Mouse (Mus musculus): Measurements from ENCODE around the gene Tekt3. TPM values are rescaled to one million over a fixed set of nuclear protein-coding genes. Genes with fewer than 3 reads are reported as not detected.

Gene Tekt3
- total RNA-seq, 1 experiment from 2014 or later, result not detected

- no peak for ATAC-seq (ENCODE audit: extremely low read depth, insufficient number of reproducible peaks, low FRiP score, poor library complexity, severe bottlenecking)
Measured at GRCm38 (mm10) chr11:63116652-63117051, 55.2 kb downstream of the Tekt3 start.

- ATAC-seq (ENCODE audit: extremely low read depth, insufficient number of reproducible peaks, low FRiP score, poor library complexity, severe bottlenecking), result no peak
Measured at GRCm38 (mm10) chr11:63117266-63117665, 55.8 kb downstream of the Tekt3 start.

GRCm38 (mm10) chr11:63119791-63120190 is 58.3 kb downstream of the Tekt3 start:
- no peak for ATAC-seq (ENCODE audit: extremely low read depth, insufficient number of reproducible peaks, low FRiP score, poor library complexity, severe bottlenecking)

GRCm38 (mm10) chr11:63122249-63122648 is 60.8 kb downstream of the Tekt3 start:
- ATAC-seq (ENCODE audit: extremely low read depth, insufficient number of reproducible peaks, low FRiP score, poor library complexity, severe bottlenecking), result no peak

GRCm38 (mm10) chr11:63122776-63123350 is 61.4 kb downstream of the Tekt3 start:
- no peak for ATAC-seq (ENCODE audit: extremely low read depth, insufficient number of reproducible peaks, low FRiP score, poor library complexity, severe bottlenecking)

GRCm38 (mm10) chr11:63124316-63124715 is 62.9 kb downstream of the Tekt3 start:
- no peak for ATAC-seq (ENCODE audit: extremely low read depth, insufficient number of reproducible peaks, low FRiP score, poor library complexity, severe bottlenecking)

GRCm38 (mm10) chr11:63125832-63126456 is 64.5 kb downstream of the Tekt3 start:
- no peak for ATAC-seq (ENCODE audit: extremely low read depth, insufficient number of reproducible peaks, low FRiP score, poor library complexity, severe bottlenecking)

GRCm38 (mm10) chr11:63126976-63127375 is 65.5 kb downstream of the Tekt3 start:
- no peak for ATAC-seq (ENCODE audit: extremely low read depth, insufficient number of reproducible peaks, low FRiP score, poor library complexity, severe bottlenecking)

GRCm38 (mm10) chr11:63127513-63127912 is 66.1 kb downstream of the Tekt3 start:
- no peak for ATAC-seq (ENCODE audit: extremely low read depth, insufficient number of reproducible peaks, low FRiP score, poor library complexity, severe bottlenecking)

- no peak for ATAC-seq (ENCODE audit: extremely low read depth, insufficient number of reproducible peaks, low FRiP score, poor library complexity, severe bottlenecking)
Measured at GRCm38 (mm10) chr11:63128784-63129183, 67.3 kb downstream of the Tekt3 start, which contains the start of gene Pmp22. Gene Pmp22 (plus strand): TSS chr11:63128982.

GRCm38 (mm10) chr11:63129375-63129774 is 67.9 kb downstream of the Tekt3 start:
- ATAC-seq (ENCODE audit: extremely low read depth, insufficient number of reproducible peaks, low FRiP score, poor library complexity, severe bottlenecking), result no peak

GRCm38 (mm10) chr11:63129840-63130239 is 68.4 kb downstream of the Tekt3 start:
- no peak for ATAC-seq (ENCODE audit: extremely low read depth, insufficient number of reproducible peaks, low FRiP score, poor library complexity, severe bottlenecking)

GRCm38 (mm10) chr11:63130497-63130896 is 69.0 kb downstream of the Tekt3 start:
- no peak for ATAC-seq (ENCODE audit: extremely low read depth, insufficient number of reproducible peaks, low FRiP score, poor library complexity, severe bottlenecking)

GRCm38 (mm10) chr11:63131001-63131692 is 69.7 kb downstream of the Tekt3 start:
- no peak for ATAC-seq (ENCODE audit: extremely low read depth, insufficient number of reproducible peaks, low FRiP score, poor library complexity, severe bottlenecking)

- ATAC-seq (ENCODE audit: extremely low read depth, insufficient number of reproducible peaks, low FRiP score, poor library complexity, severe bottlenecking), result no peak
Measured at GRCm38 (mm10) chr11:63131693-63132040, 70.2 kb downstream of the Tekt3 start.

GRCm38 (mm10) chr11:63132151-63132500 is 70.7 kb downstream of the Tekt3 start:
- ATAC-seq (ENCODE audit: extremely low read depth, insufficient number of reproducible peaks, low FRiP score, poor library complexity, severe bottlenecking), result no peak

GRCm38 (mm10) chr11:63132501-63133435 is 71.3 kb downstream of the Tekt3 start:
- no peak for ATAC-seq (ENCODE audit: extremely low read depth, insufficient number of reproducible peaks, low FRiP score, poor library complexity, severe bottlenecking)

GRCm38 (mm10) chr11:63134021-63134420 is 72.6 kb downstream of the Tekt3 start:
- no peak for ATAC-seq (ENCODE audit: extremely low read depth, insufficient number of reproducible peaks, low FRiP score, poor library complexity, severe bottlenecking)

GRCm38 (mm10) chr11:63134742-63135482 is 73.5 kb downstream of the Tekt3 start:
- ATAC-seq (ENCODE audit: extremely low read depth, insufficient number of reproducible peaks, low FRiP score, poor library complexity, severe bottlenecking), result no peak
